Mouse (Mus musculus): ENCODE data around the gene Isca2.

Isca2 gene

GRCm38 (mm10) chr12:84771981-84772520 lies 1.0 kb upstream of the Isca2 start:
- 8% methylated on average over 10 of the region's 10 CpGs for WGBS

GRCm38 (mm10) chr12:84773476-84773875 lies 425 bp downstream of the Isca2 start:
- under 1% methylated on average over 20 of the region's 20 CpGs for WGBS

- WGBS: 81% methylated on average over 6 of the region's 6 CpGs
Observed at GRCm38 (mm10) chr12:84774376-84774775, 1.3 kb downstream of the Isca2 start.

- WGBS: 35% methylated on average over 25 of the region's 25 CpGs
Observed at GRCm38 (mm10) chr12:84784604-84785381, 11.7 kb downstream of the Isca2 start.

GRCm38 (mm10) chr12:84786091-84786490 lies 13.0 kb downstream of the Isca2 start:
- WGBS: 61% methylated on average over 5 of the region's 5 CpGs

- WGBS: 61% methylated on average over 10 of the region's 10 CpGs
Observed at GRCm38 (mm10) chr12:84790853-84791252, 17.8 kb downstream of the Isca2 start.

GRCm38 (mm10) chr12:84792629-84793028 lies 19.6 kb downstream of the Isca2 start:
- 88% methylated on average over 4 of the region's 4 CpGs for WGBS

- WGBS: 92% methylated on average over 8 of the region's 8 CpGs
Observed at GRCm38 (mm10) chr12:84794647-84795046, 21.6 kb downstream of the Isca2 start.

- WGBS: 95% methylated on average over 13 of the region's 13 CpGs
Observed at GRCm38 (mm10) chr12:84799086-84799485, 26.0 kb downstream of the Isca2 start.

- 56% methylated on average over 4 of the region's 4 CpGs for WGBS
Observed at GRCm38 (mm10) chr12:84800419-84800818, 27.4 kb downstream of the Isca2 start.

GRCm38 (mm10) chr12:84801532-84802110 lies 28.6 kb downstream of the Isca2 start:
- 76% methylated on average over 13 of the region's 13 CpGs for WGBS

- 81% methylated on average over 3 of the region's 3 CpGs for WGBS
Observed at GRCm38 (mm10) chr12:84802625-84803024, 29.6 kb downstream of the Isca2 start.

GRCm38 (mm10) chr12:84805228-84805842 lies 32.3 kb downstream of the Isca2 start:
- 75% methylated on average over 9 of the region's 9 CpGs for WGBS

GRCm38 (mm10) chr12:84806010-84806409 lies 33.0 kb downstream of the Isca2 start:
- 79% methylated on average over 1 of the region's 1 CpGs for WGBS

GRCm38 (mm10) chr12:84806726-84807125 lies 33.7 kb downstream of the Isca2 start:
- 79% methylated on average over 5 of the region's 5 CpGs for WGBS

- 83% methylated on average over 13 of the region's 13 CpGs for WGBS
Observed at GRCm38 (mm10) chr12:84807351-84807750, 34.3 kb downstream of the Isca2 start.

GRCm38 (mm10) chr12:84809033-84809432 lies 36.0 kb downstream of the Isca2 start:
- WGBS: 83% methylated on average over 6 of the region's 6 CpGs

- WGBS: 81% methylated on average over 1 of the region's 1 CpGs
Observed at GRCm38 (mm10) chr12:84810810-84811209, 37.8 kb downstream of the Isca2 start.

GRCm38 (mm10) chr12:84811510-84811909 lies 38.5 kb downstream of the Isca2 start:
- 79% methylated on average over 4 of the region's 4 CpGs for WGBS

- 63% methylated on average over 3 of the region's 3 CpGs for WGBS
Observed at GRCm38 (mm10) chr12:84812004-84812403, 39.0 kb downstream of the Isca2 start.

- WGBS: 73% methylated on average over 7 of the region's 7 CpGs
Observed at GRCm38 (mm10) chr12:84813773-84814172, 40.7 kb downstream of the Isca2 start.

GRCm38 (mm10) chr12:84814663-84815325 lies 41.7 kb downstream of the Isca2 start:
- 85% methylated on average over 3 of the region's 3 CpGs for WGBS
